Mouse (Mus musculus) adrenal gland, adult 18-20 months (tissue): ENCODE data around the gene Vmn2r81. TPM values are rescaled to one million over a fixed set of nuclear protein-coding genes. Genes with fewer than 3 reads are reported as not detected.
"Not testable (repeated sequence)": the region's sequence is repeated elsewhere in the genome, so short reads cannot be mapped to it uniquely, and the experiment has no call there.

Experiments used
- DNase-seq, 2 experiments: peaks; one replicate each; pipeline ENCODE4 v3.0.0; 2021 to 2022; ENCODE audit warnings: low spot score in 2 of 2
- long read RNA-seq, 2 experiments: library from polyadenylated mRNA; stranded (forward); transcript quantifications; one replicate each; pipeline ENCODE4 v2.0.0; 2021
- total RNA-seq, 2 experiments: library from RNA; stranded (reverse); gene quantifications; 1 replicate in 1 of 2; 2 replicates in 1 of 2; pipeline ENCODE4 v1.2.3; 2021

The Vmn2r81 gene
- not detected for total RNA-seq
- long read RNA-seq, experiment 1 = 0 reads
- long read RNA-seq, experiment 2 = 0 reads

DNA sequence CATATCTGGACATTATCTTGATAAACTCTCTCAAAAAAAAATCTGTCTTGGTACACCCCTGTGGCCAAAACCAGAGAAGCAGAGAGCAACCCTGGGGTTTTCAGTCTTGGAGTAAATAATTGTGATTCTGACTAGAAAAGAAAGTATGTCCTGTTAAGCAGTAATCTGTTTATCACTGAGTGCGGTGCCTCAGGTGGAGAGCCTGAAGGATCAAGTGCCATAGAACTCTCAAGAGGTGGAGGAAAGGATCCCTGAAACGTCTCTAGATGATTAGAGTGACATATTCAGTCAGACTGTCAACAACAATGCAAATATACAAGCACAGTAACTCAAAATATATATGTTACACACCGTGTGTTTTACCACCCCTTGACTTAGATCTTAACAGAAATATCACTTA is at the start of gene Vmn2r81:
Vmn2r81 (plus strand) TSS at position 301 of the 400 bp plus-strand sequence.
- DNase-seq = not testable (repeated sequence)

DNA sequence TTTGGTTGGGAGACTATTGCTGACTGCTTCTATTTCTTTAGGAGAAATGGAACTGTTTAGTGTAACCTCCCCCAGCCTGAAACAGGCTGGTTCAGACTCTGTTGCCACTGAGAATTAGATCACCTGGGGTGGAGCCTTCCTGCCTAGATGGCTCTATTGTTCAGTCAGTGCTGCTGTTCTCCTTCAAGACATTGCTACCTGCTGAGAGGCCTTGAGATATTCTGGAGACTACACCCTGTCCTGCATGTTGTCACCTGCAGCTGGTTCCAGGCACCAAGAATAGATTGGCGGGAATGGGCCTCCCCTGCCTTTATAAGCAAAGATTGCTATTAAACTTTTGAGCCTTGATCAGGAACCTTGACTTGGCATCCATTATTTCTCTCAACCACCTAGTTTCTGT is 47.5 kb upstream of the Vmn2r81 start:
- DNase-seq = not testable (repeated sequence)

DNA sequence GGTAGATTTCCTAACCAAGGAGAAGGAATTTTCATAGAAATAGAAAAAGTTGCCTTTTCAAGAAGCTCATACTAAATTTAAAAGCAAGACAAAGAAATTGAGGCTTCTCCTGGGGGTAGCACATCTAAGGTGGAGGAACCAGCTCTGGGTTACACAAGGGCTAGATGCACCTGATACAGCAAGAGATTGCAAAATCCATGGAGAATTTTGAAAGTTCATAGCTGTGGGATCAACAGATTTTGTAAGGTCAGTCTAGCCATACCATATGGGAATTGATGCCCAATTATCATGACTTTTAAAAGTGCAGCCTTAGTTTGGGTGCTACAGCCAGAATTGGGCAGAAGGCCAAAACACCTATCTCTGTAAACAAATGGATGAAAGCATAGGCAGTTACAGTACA is 27.1 kb upstream of the Vmn2r81 start:
- DNase-seq = no peak

DNA sequence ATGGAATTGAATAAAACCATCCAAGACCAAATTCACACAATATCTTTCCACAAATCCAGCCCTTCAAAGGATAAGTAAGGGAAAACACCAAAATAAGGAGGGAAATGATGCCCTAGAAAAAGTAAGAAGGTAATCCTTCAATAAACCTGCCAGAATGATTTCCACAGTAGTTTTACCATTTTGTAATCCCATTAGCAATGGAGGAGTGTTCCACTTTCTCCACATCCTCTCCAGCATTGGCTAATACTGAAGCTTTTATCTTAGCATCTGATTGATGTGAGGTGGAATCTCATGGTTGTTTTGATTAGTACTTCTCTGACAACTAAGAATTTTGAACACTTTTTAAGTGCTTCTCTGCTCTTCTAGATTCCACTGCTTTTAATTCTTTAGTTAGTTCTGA is 25.9 kb upstream of the Vmn2r81 start:
- DNase-seq = no peak

DNA sequence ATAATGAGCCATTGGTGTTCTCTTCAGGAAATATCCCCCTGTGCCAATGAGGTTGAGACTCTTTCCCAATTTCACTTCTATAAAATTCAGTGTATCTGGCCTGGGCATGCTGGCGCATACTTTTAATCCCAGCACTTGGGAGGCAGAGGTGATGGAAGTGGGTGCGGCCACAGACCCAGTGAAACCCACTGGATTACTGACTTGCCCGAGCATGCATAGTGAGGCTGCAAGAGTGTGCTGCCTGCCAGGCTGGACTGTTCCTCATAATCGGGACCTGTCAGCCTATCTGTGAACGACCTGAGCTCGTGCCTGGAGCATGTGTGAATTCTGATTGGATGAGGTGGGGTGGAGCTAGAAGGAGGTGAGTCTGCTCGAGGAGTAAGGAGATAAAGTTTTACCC is 25.3 kb upstream of the Vmn2r81 start:
- DNase-seq = no peak

DNA sequence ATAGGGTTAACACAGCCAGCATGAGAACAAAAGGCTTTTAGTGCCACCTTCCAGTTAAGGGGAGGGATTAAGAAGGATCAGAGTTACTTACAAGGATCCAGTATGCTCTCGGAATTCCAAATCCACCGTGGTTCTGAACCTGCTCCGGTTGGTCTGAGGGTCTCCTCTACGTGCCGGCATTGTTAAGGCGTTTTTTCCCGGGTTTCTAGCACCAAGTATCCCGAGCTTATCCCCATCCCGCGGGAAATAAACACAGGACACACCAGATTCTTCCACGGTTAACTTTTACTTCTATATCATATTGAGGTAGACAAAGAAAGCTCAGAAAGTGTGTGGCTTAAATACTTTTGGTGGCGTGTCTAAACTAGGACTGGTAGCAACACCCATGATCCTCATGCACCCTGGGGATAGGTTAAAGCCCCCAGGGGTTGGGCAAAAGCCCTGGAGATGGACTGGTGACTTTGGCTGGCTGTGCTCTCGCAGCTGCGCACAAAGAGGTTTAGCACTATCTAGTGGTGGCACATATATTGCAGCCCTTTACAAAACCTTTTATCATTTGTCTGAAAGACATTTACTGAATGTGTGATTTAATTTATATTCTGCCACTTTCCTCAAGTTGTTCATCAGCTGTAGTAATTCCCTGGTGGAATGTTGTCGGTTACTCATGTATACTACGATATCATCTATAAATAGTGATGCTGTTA is 74.7 kb downstream of the Vmn2r81 start:
- DNase-seq = not testable (repeated sequence)

DNA sequence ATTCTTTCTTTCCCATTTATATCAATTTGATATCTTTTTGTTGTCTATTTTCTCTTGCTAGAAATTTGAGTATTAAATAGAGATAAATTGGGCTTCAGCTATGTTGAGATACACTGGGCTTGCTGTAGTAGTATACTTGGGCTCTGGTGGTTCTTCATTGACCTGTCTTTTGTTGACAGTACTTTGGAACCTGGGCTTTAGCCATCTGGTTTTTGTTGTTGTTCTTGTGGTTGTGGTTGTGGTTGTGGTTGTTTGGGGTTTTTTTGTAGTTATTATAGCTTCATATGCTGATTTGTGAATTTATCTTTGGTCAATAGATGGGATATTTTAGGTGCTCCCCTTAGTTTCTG is 75.2 kb downstream of the Vmn2r81 start:
- no peak for DNase-seq

Other genes starting within 250 kb of the Vmn2r81 start
- gene Olfr1351, start 235.2 kb upstream of the Vmn2r81 start, total RNA-seq = not detected
- gene Olfr57, start 219.0 kb upstream of the Vmn2r81 start, total RNA-seq = not detected
- 10 to 100 TPM; 12.6 to 14.0 TPM for gene 2610008E11Rik, start 150.1 kb upstream of the Vmn2r81 start, total RNA-seq
- not detected for gene Vmn2r80, start 98.9 kb upstream of the Vmn2r81 start, total RNA-seq
- gene Vmn2r82, start 108.8 kb downstream of the Vmn2r81 start, total RNA-seq = not detected
- gene Vmn2r83, start 221.0 kb downstream of the Vmn2r81 start, total RNA-seq = not detected